Mouse (Mus musculus) myocyte (in vitro differentiated cells): ENCODE measurements around the gene Olfr808.
A peak's percentile ranks its signal among the peaks of the same experiment; 100 is the strongest.

Experiments used
- CEBPB ChIP-seq: IDR thresholded peaks from 2 replicates; pipeline ENCODE4 v1.6.1; 2011; ENCODE audit warnings: mild to moderate bottlenecking, moderate library complexity; ENCODE audit not compliant: poor library complexity, insufficient read depth, severe bottlenecking
- MAX ChIP-seq: IDR thresholded peaks from one replicate; pipeline ENCODE4 v1.6.1; 2011; ENCODE audit warnings: low read depth, mild to moderate bottlenecking, control low read depth
- MYOD1 ChIP-seq, 3 experiments: IDR thresholded peaks; one replicate each; pipeline ENCODE4 v1.6.1; 2011; ENCODE audit warnings: control low read depth in 2 of 3, low read depth in 2 of 3, mild to moderate bottlenecking in 2 of 3, moderate library complexity in 1 of 3; ENCODE audit not compliant: insufficient read length in 2 of 3, control insufficient read depth in 1 of 3
- POLR2A ChIP-seq: IDR thresholded peaks from one replicate; pipeline ENCODE4 v1.6.1; 2011; ENCODE audit warnings: low read depth, mild to moderate bottlenecking, control low read depth, moderate library complexity; ENCODE audit not compliant: insufficient read length
- POLR2AphosphoS2 ChIP-seq: IDR thresholded peaks from one replicate; pipeline ENCODE4 v1.6.1; 2011; ENCODE audit warnings: low read depth, control low read depth; ENCODE audit not compliant: insufficient read length
- REST ChIP-seq: IDR thresholded peaks from one replicate; pipeline ENCODE4 v1.6.1; 2011; ENCODE audit warnings: mild to moderate bottlenecking, control low read depth, moderate library complexity; ENCODE audit not compliant: insufficient read depth, insufficient read length
- TCF12 ChIP-seq: IDR thresholded peaks from one replicate; pipeline ENCODE4 v1.6.1; 2011; ENCODE audit warnings: mild to moderate bottlenecking, control low read depth; ENCODE audit not compliant: poor library complexity, insufficient read depth, severe bottlenecking

DNA sequence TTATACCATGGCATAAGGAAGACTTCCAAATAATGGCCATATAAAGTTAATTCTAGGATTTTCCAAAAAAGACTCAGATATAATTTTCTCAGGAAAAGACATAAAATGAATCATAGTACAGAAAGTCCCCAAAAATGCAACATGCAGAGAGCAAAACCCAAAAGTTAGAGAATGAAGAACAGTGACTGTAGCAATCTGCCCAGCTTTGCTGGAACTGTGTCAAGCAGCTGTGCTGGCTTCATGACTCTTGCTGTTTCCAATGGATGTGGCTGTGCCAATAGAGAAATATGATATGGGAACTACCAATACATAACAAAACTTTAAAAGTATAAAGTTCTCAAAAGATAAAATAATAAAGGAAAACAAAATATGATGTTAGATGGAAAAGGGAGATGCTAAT lies 12.8 kb downstream of the Olfr808 start:
- TF ChIP-seq POLR2A: no peak
- peak; percentile 15 to 59 (median 49) for TF ChIP-seq MYOD1 (IDR thresholded peaks at IDR 0.05; ENCODE audit: control insufficient read depth in 1 of 3, insufficient read length in 2 of 3, low read depth in 2 of 3)
- TF ChIP-seq MAX: no peak
- no peak for TF ChIP-seq POLR2AphosphoS2
- peak; percentile 28 for TF ChIP-seq TCF12
- no peak for TF ChIP-seq REST
- TF ChIP-seq CEBPB: no peak
